Mouse (Mus musculus) limb, embryonic 12.5 days (tissue): ENCODE data around the gene Rap1gap. TPM values are rescaled to one million over a fixed set of nuclear protein-coding genes. Genes with fewer than 3 reads are reported as not detected.

Source experiments
- ATAC-seq: fragments of 200-750 bp; cut with Nextera tagmentation; 2 replicates; pipeline ENCODE4 v1.8.0; 2017; ENCODE audit warnings: low read depth, moderate TSS enrichment; ENCODE audit not compliant: insufficient number of reproducible peaks, insufficient read depth, low FRiP score, low TSS enrichment
- H3K27ac ChIP-seq: fragments of 300-500 bp; sonication (generic); 2 replicates; pipeline ENCODE4 v1.5.1; 2016; ENCODE audit warnings: mild to moderate bottlenecking, moderate library complexity
- H3K27me3 ChIP-seq: fragments of 300-500 bp; sonication (generic); 2 replicates; pipeline ENCODE4 v1.6.1; 2016; ENCODE audit warnings: mild to moderate bottlenecking, moderate library complexity
- H3K36me3 ChIP-seq: fragments of 300-500 bp; sonication (generic); 2 replicates; pipeline ENCODE4 v1.6.1; 2016; ENCODE audit warnings: mild to moderate bottlenecking, moderate library complexity
- H3K4me1 ChIP-seq: fragments of 300-500 bp; sonication (generic); replicated peaks from 2 replicates; pipeline ENCODE4 v1.6.1; 2016
- H3K4me2 ChIP-seq: fragments of 300-500 bp; sonication (generic); 2 replicates; pipeline ENCODE4 v1.6.1; 2016; ENCODE audit warnings: mild to moderate bottlenecking, moderate library complexity
- H3K4me3 ChIP-seq: fragments of 300-500 bp; sonication (generic); replicated peaks from 2 replicates; pipeline ENCODE4 v1.5.1; 2016; ENCODE audit warnings: mild to moderate bottlenecking
- H3K9ac ChIP-seq: fragments of 300-500 bp; sonication (generic); replicated peaks from 2 replicates; pipeline ENCODE4 v1.6.1; 2016; ENCODE audit warnings: mild to moderate bottlenecking, moderate library complexity
- H3K9me3 ChIP-seq: fragments of 300-500 bp; sonication (generic); 2 replicates; pipeline ENCODE4 v1.6.1; 2016; ENCODE audit warnings: mild to moderate bottlenecking, moderate library complexity
- WGBS: fragments of 180-500 bp; shearing (Covaris S2); methylation state at CpG from one replicate; pipeline ENCODE4 v1.1.7; 2016; 5-methylcytosine and 5-hydroxymethylcytosine counted together
- polyA plus RNA-seq: library from polyadenylated mRNA; unstranded; fragments of >200 nt; fragmentation: Nextera tagmentation; extraction: Ambion mirVana; gene quantifications from 2 replicates; pipeline ENCODE4 v1.2.1, GENCODE M21; 2016

Gene Rap1gap
- polyA plus RNA-seq, 1 experiment from 2014 or later, result 5.9 TPM

- Histone ChIP-seq H3K4me2 (no peak overlapping the region), H3K27ac (no peak overlapping the region), H3K9me3 (no peaks in the 10 kb centered on the region), H3K9ac (no peak overlapping the region), H3K4me1 (peaks cover 34% of the 10 kb centered on the region), H3K27me3 (no peaks in the 10 kb centered on the region), H3K36me3 (no peaks in the 10 kb centered on the region), H3K4me3 (no peak overlapping the region)
- no peak for ATAC-seq
- 58% methylated on average over 4 of the region's 4 CpGs for WGBS
These were observed 84.2 kb downstream of the Rap1gap start for GRCm38 (mm10) chr4:137748726-137749125.

GRCm38 (mm10) chr4:137749680-137750079, 85.2 kb downstream of the Rap1gap start:
- Histone ChIP-seq H3K9ac (no peak overlapping the region), H3K4me1 (peaks cover 38% of the 10 kb centered on the region), H3K4me2 (no peak overlapping the region), H3K4me3 (no peak overlapping the region), H3K27me3 (no peaks in the 10 kb centered on the region), H3K9me3 (no peaks in the 10 kb centered on the region), H3K36me3 (no peaks in the 10 kb centered on the region), H3K27ac (no peak overlapping the region)
- 81% methylated on average over 9 of the region's 9 CpGs for WGBS
- no peak for ATAC-seq

GRCm38 (mm10) chr4:137750121-137750520, 85.6 kb downstream of the Rap1gap start:
- Histone ChIP-seq H3K27ac (no peak overlapping the region), H3K4me2 (no peak overlapping the region), H3K9me3 (no peaks in the 10 kb centered on the region)

GRCm38 (mm10) chr4:137751310-137751709, 86.8 kb downstream of the Rap1gap start:
- peak overlapping the region; percentile 64 for H3K27ac ChIP-seq
- no peak overlapping the region for H3K4me2 ChIP-seq
- no peak overlapping the region for H3K4me3 ChIP-seq
- H3K4me1 ChIP-seq, result peaks cover 38% of the 10 kb centered on the region
- no peak overlapping the region for H3K9ac ChIP-seq
- no peaks in the 10 kb centered on the region for H3K27me3 ChIP-seq
- ATAC-seq, result no peak
- WGBS, result 68% methylated on average over 8 of the region's 8 CpGs
- H3K9me3 ChIP-seq, result no peaks in the 10 kb centered on the region
- H3K36me3 ChIP-seq, result no peaks in the 10 kb centered on the region

More at GRCm38 (mm10) chr4:137750121-137750520, 85.6 kb downstream of the Rap1gap start:
- H3K4me3 ChIP-seq, result no peak overlapping the region
- no peaks in the 10 kb centered on the region for H3K36me3 ChIP-seq
- ATAC-seq, result no peak
- 86% methylated on average over 9 of the region's 9 CpGs for WGBS
- no peak overlapping the region for H3K9ac ChIP-seq
- H3K27me3 ChIP-seq, result no peaks in the 10 kb centered on the region
- peaks cover 38% of the 10 kb centered on the region for H3K4me1 ChIP-seq

- H3K27me3 ChIP-seq, result no peaks in the 10 kb centered on the region
- no peak overlapping the region for H3K9ac ChIP-seq
- H3K27ac ChIP-seq, result peak overlapping the region; percentile 64
- ATAC-seq, result no peak
- no peak overlapping the region for H3K4me3 ChIP-seq
- H3K36me3 ChIP-seq, result no peaks in the 10 kb centered on the region
- H3K9me3 ChIP-seq, result no peaks in the 10 kb centered on the region
- 68% methylated on average over 9 of the region's 9 CpGs for WGBS
- H3K4me1 ChIP-seq, result peaks cover 38% of the 10 kb centered on the region
- no peak overlapping the region for H3K4me2 ChIP-seq
These were observed 87.2 kb downstream of the Rap1gap start for GRCm38 (mm10) chr4:137751717-137752116.

- WGBS, result 75% methylated on average over 15 of the region's 15 CpGs
- H3K4me3 ChIP-seq, result no peak overlapping the region
- no peak overlapping the region for H3K4me2 ChIP-seq
- no peaks in the 10 kb centered on the region for H3K36me3 ChIP-seq
- no peak overlapping the region for H3K9ac ChIP-seq
- H3K27me3 ChIP-seq, result no peaks in the 10 kb centered on the region
- H3K4me1 ChIP-seq, result peaks cover 38% of the 10 kb centered on the region
- ATAC-seq, result no peak
- no peaks in the 10 kb centered on the region for H3K9me3 ChIP-seq
- no peak overlapping the region for H3K27ac ChIP-seq
These were observed 87.9 kb downstream of the Rap1gap start for GRCm38 (mm10) chr4:137752471-137752870.

- no peaks in the 10 kb centered on the region for H3K36me3 ChIP-seq
- ATAC-seq, result no peak
- H3K9ac ChIP-seq, result no peak overlapping the region
- no peaks in the 10 kb centered on the region for H3K9me3 ChIP-seq
- H3K4me1 ChIP-seq, result peaks cover 38% of the 10 kb centered on the region
- WGBS, result 72% methylated on average over 6 of the region's 7 CpGs
- no peak overlapping the region for H3K4me2 ChIP-seq
- H3K4me3 ChIP-seq, result no peak overlapping the region
- no peak overlapping the region for H3K27ac ChIP-seq
- no peaks in the 10 kb centered on the region for H3K27me3 ChIP-seq
These were observed 88.7 kb downstream of the Rap1gap start for GRCm38 (mm10) chr4:137753199-137753598.

GRCm38 (mm10) chr4:137754446-137754845, 89.9 kb downstream of the Rap1gap start:
- Histone ChIP-seq H3K27me3 (no peaks in the 10 kb centered on the region), H3K36me3 (no peaks in the 10 kb centered on the region), H3K9ac (no peak overlapping the region), H3K4me1 (peaks cover 31% of the 10 kb centered on the region), H3K27ac (no peak overlapping the region), H3K4me3 (no peak overlapping the region), H3K9me3 (no peaks in the 10 kb centered on the region), H3K4me2 (no peak overlapping the region)
- 88% methylated on average over 2 of the region's 2 CpGs for WGBS
- ATAC-seq, result no peak

GRCm38 (mm10) chr4:137762886-137763285, 98.4 kb downstream of the Rap1gap start:
- no peaks in the 10 kb centered on the region for H3K9me3 ChIP-seq
- 78% methylated on average over 9 of the region's 9 CpGs for WGBS
- ATAC-seq, result no peak

GRCm38 (mm10) chr4:137763920-137764495, 99.5 kb downstream of the Rap1gap start:
- Histone ChIP-seq H3K27me3 (no peaks in the 10 kb centered on the region), H3K9me3 (no peaks in the 10 kb centered on the region), H3K36me3 (no peaks in the 10 kb centered on the region), H3K9ac (no peak overlapping the region), H3K4me2 (no peak overlapping the region), H3K27ac (no peak overlapping the region), H3K4me3 (no peak overlapping the region), H3K4me1 (peaks cover 8% of the 10 kb centered on the region)
- 57% methylated on average over 8 of the region's 8 CpGs for WGBS
- no peak for ATAC-seq

More at GRCm38 (mm10) chr4:137762886-137763285, 98.4 kb downstream of the Rap1gap start:
- H3K4me3 ChIP-seq, result no peak overlapping the region
- H3K27ac ChIP-seq, result no peak overlapping the region
- H3K4me2 ChIP-seq, result no peak overlapping the region
- no peak overlapping the region for H3K9ac ChIP-seq
- no peaks in the 10 kb centered on the region for H3K27me3 ChIP-seq
- no peaks in the 10 kb centered on the region for H3K36me3 ChIP-seq
- peaks cover 8% of the 10 kb centered on the region for H3K4me1 ChIP-seq

GRCm38 (mm10) chr4:137764621-137765020, 100.1 kb downstream of the Rap1gap start:
- Histone ChIP-seq H3K9ac (no peak overlapping the region), H3K27me3 (no peaks in the 10 kb centered on the region), H3K4me1 (peaks cover 8% of the 10 kb centered on the region), H3K36me3 (no peaks in the 10 kb centered on the region), H3K9me3 (no peaks in the 10 kb centered on the region), H3K27ac (no peak overlapping the region), H3K4me3 (no peak overlapping the region), H3K4me2 (no peak overlapping the region)
- ATAC-seq, result no peak
- 67% methylated on average over 3 of the region's 3 CpGs for WGBS

- Histone ChIP-seq H3K27me3 (no peaks in the 10 kb centered on the region; the same call in 1 of the 2 replicates), H3K4me3 (no peak overlapping the region), H3K4me1 (peaks cover 8% of the 10 kb centered on the region), H3K9ac (no peak overlapping the region), H3K27ac (0 out of 2 replicates have a peak overlapping the region, but pooled peaks have one; percentile 31), H3K9me3 (no peaks in the 10 kb centered on the region), H3K36me3 (no peaks in the 10 kb centered on the region), H3K4me2 (no peak overlapping the region)
- 52% methylated on average over 7 of the region's 7 CpGs for WGBS
- ATAC-seq, result no peak
These were observed 101.0 kb downstream of the Rap1gap start for GRCm38 (mm10) chr4:137765554-137765971.
